Mouse (Mus musculus): ENCODE measurements around the gene Snx10.

DNA sequence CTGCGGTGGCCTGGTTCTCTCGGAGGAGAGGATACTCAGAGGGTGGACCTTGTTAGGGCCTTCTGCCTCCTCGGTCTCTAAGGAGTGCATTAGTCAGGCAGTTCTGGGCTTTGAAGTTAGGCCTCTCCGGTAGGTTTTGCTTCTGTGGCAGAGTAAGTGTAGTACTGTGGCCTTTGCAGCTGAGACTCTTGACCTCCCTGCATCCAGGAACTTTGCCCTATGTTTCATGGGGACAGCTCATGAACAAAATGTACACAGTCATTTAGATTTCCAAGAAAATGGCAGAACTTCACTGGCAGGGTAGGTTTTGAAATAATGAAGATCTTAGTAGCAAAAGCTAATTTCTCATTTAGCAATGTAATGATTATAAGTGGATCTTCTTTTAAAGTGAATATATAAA is 54.7 kb downstream of the Snx10 start:
- TF ChIP-seq POLR2A (IDR thresholded peaks at IDR 0.05; ENCODE audit: control insufficient read depth, extremely low read depth, insufficient read depth, low read length, poor library complexity) (no peak), CTCF (IDR thresholded peaks at IDR 0.05; ENCODE audit: borderline replicate concordance, control insufficient read depth, extremely low read depth, insufficient read depth, low read length, poor library complexity) (no peak)

All from thymus, adult 2 months (tissue).